Mouse (Mus musculus): ENCODE data around the gene Sema4c.

Gene Sema4c

DNA sequence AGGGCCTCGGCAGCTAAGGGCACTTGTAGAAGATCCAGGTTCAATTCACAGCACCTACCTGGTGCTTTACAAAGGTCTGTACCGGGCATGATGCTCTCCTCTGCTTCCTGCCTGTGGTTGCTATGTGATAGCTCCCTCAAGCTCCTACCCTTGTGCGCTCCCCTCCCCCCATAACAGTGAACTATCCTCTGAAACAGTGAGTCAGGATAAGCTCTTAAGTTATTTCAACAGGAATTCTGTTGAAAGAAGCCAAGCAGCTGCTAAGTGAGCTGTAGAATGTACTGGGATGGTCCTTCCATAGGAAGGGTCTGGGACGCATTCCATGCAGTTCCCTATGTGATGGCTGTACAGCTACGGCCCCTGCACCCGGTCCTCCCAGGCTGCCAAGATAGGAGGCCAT, 24.6 kb downstream of the Sema4c start:
- DNase-seq = no peak

- DNase-seq = peak; percentile 97
Observed at GRCm38 (mm10) chr1:36531461-36531860, 26.7 kb downstream of the Sema4c start.

- DNase-seq = no peak
Observed at GRCm38 (mm10) chr1:36530962-36531361, 27.2 kb downstream of the Sema4c start.

DNA sequence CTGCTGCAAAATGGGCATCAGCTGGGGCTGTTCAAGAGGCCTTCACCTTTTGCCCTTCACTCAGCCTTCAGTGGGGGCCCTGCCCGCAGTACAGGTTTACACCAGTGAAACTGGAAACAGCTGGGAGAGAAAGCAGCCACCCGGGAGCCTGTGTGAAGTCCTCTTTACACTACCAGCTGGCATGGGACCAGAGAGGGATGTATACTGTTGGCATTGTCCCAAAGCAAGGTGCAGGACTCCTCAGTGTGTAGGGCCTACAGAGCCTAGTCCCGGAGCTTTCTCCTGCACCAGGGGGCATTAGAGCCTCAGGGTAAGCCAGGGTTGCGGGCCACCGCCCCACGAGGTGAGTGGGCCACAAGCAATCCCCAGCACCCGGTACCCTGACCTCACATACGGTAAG, 27.7 kb downstream of the Sema4c start:
- no peak for DNase-seq

DNA sequence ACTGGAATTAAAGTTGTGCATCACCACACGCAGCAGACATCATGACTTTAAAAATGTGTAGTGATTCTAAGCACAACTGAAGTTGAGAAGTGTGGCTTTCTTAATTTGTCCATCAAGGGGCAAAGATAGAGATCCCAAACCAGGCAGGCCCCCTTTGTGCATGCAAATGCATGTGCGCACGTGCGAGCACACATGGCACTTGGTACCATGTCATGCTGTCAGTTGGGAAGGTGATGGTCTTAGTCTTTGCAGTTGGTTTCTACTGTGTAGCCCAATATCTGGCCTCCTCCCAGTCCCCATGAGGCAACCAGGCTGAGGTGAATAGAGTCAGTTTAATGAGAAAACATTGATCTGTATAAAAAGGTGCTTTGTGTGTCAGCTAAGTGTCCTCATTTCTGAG, 28.3 kb downstream of the Sema4c start:
- DNase-seq = no peak

GRCm38 (mm10) chr1:36529274-36529673, 28.9 kb downstream of the Sema4c start:
- no peak for DNase-seq

GRCm38 (mm10) chr1:36528351-36528750, 29.8 kb downstream of the Sema4c start:
- DNase-seq = no peak

- no peak for DNase-seq
Observed at GRCm38 (mm10) chr1:36526903-36527302, 31.2 kb downstream of the Sema4c start.

GRCm38 (mm10) chr1:36525774-36526173, 32.4 kb downstream of the Sema4c start:
- no peak for DNase-seq

GRCm38 (mm10) chr1:36524058-36524457, 34.1 kb downstream of the Sema4c start:
- DNase-seq = no peak

DNA sequence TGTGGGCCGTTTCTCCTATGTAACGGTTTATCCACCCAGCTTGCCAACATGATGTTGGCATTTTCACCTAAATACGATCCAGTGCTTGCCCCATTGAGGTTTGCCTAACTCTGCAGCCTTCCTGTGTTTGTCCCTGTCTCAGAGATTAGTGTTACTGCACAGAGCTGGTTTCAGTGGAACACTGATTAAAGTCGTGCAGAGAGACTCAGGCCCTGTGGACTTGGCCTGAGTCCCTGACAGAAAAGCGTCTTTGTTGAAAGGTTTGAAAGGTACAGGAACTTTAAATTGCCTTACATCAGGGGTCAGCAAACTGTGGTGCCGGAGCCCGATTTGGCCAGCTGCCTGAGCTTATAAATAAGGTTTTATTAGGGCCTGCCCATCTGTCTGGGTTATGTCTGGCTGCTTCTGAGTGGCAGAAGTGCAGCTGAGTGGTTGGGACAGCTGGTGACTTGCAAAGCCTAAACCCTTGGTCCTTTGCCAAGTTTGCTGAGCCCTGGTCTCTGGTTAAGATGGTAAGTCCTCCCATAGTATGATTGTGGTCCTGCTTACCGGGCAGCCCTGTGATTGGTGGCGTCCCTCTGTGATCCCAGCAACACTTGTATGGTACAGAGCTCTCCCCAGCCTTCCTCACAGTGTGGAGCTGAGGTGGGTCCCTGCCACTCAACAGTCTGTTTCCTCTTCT, 34.7 kb downstream of the Sema4c start:
- no peak for DNase-seq

- no peak for DNase-seq
Observed at GRCm38 (mm10) chr1:36522210-36522609, 35.9 kb downstream of the Sema4c start.

GRCm38 (mm10) chr1:36519626-36520025, 38.5 kb downstream of the Sema4c start:
- DNase-seq = no peak

DNA sequence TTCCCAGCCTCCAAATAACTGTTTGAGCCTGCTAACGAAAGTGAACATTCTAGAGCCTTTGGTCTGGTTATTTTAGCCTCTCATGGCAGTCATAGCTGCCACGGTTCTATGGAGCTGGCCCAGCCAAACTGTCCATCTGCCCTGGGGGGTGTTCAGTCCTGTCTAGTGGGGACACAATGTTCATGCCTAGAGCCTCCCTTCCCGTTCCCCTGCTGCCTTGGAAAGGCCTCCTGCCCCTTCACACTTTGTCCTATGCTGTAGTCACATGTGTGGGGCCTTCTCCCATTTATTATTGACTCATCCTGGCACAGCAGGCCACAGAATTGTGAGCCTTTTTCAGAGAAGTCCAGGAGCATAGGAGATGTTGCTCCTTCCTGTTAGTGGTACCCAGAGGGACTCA, 39.9 kb downstream of the Sema4c start:
- DNase-seq = no peak

GRCm38 (mm10) chr1:36513718-36514117, 44.4 kb downstream of the Sema4c start:
- no peak for DNase-seq

DNA sequence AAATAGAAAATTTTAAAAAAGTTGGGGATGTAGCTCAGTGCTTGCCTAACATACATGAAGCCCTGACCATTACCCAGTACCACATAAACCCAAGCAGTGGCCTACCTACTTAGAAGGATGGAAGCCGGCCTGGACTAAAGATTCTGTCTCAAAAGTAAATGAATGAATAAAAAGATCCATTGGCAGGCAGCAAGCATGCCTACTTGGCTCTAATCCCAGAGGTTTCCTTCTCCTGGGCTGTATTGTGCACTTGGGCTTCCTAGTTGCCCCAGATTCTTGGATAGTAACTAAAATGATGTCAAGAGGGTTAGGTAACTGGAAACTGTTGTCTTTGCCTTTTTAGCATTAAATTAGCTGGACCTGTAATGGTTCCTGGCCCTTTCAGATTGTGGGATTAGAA, 44.8 kb downstream of the Sema4c start:
- no peak for DNase-seq

- no peak for DNase-seq
Observed at GRCm38 (mm10) chr1:36512966-36513280, 45.2 kb downstream of the Sema4c start.

DNA sequence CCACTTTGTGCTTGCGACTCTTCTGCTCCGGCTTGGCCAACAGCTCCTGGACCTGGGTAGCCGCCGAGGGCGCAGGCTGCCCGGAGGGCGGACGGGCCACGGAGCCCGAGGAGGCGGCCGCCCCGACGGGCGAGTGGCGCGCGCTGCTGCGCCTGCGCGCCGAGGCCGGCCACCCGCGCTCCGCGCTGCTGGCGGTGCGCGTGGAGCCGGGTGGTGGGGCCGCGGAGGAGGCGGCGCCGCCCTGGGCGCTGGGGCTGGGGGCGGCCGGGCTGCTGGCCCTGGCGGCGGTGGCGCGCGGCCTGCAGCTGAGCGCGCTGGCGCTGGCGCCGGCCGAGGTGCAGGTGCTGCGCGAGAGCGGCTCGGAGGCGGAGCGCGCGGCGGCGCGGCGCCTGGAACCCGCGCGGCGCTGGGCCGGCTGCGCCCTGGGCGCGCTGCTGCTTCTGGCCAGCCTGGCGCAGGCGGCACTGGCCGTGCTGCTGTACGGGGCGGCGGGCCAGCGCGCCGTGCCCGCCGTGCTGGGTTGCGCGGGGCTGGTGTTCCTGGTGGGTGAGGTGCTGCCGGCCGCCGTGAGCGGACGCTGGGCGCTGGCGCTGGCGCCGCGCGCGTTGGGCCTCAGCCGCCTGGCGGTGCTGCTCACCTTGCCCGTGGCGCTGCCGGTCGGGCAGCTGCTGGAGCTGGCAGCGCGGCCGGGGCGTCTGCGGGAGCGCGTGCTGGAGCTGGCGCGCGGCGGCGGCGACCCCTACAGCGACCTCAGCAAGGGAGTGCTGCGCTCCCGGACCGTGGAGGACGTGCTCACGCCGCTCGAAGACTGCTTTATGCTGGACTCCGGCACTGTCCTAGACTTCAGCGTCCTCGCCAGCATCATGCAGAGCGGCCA, 45.8 kb downstream of the Sema4c start:
- peak; percentile 96 for DNase-seq

DNA sequence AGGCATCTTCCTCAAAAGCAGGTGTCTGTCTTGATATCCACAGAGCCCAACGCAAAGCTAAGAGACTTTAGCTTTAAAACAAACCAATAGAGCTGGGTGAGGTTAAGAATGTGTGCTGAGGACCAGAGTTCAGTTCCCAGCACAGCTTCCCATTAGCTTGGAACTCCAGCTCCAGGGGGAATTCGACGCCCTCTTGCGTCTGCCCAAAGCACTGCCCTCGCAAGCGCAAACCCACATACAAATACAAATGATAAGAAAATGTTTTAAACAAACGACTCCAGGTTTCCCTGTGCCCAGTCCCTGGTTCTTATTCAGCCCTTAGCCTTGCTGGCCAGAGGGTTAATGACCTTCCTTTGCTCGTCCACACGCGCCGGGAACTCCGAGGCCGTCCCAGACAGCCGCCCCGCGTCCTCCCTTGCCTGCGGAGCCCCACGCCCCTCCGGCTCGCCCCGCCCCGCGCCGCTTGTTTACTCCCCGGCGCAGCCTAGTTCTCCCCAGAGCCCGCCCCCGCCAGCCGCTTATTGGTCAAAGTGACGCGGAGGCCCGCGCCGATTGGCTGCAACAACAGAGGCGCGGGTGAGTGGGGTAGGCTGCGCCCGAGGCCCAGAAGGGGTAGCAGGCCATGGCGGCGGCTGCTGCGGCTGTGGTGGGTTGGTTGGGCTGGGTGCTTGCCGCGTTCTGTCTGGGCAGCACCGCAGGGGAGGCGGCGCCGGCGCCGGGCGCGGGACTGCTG, 46.7 kb downstream of the Sema4c start, which contains the start of gene Cnnm3:
Cnnm3 (plus strand) TSS at position 579 of the 733 bp plus-strand sequence.
- peak; percentile 100 for DNase-seq

DNA sequence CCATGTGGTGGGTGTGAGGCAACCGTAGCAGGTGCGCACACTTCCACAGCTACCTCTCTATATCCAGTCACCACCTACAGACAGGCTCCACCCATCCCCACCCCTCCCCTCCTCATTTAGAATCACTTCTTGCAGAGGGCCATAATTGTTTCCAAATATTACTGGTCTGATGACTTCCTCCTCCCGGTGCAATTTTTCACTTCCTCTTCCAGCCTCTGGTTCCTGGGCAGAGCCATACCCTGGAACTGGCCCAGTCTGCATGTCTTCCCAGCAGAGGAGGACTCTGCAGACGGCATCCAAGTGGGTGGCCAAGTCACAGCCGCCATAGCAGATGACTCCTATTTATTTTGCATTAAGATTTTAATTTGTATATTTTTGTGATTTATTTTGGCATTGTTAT, 49.9 kb downstream of the Sema4c start:
- DNase-seq = peak; percentile 96

DNA sequence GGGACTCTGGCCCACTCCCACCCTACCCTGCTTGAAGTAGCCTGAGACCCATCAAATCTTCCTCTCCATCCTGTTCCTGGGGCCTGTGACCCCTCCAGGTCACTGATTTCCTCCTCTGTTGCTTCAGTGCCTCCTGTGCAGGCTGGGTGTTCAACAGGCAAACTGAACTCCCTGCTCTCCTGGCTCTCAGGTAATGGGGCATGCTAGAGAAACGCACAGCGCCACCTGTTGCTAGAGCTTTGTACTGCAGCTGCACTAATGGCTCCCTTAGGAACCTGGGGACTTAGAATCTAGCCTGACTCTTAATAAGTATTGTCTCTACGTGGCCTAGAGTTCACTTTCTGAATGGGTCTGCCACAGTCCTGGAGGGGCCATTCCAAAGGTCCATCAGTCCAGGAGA, 56.9 kb downstream of the Sema4c start:
- peak; percentile 94 for DNase-seq

Measured in heart, adult 11 months (tissue).